Mouse (Mus musculus) cerebellum, postnatal 25 days (tissue): Measurements from ENCODE around the gene Ap3d1.
A peak's percentile ranks its signal among the peaks of the same experiment; 100 is the strongest.

Source experiments
- DNase-seq, 2 experiments: peaks; one replicate each; pipeline ENCODE4 v3.0.0; 2021; ENCODE audit warnings: mixed read lengths in 2 of 2

The Ap3d1 gene

GRCm38 (mm10) chr10:80742180-80742978, at the start of gene Ap3d1:
Gene Ap3d1 (minus strand): TSS chr10:80742264.
- peak; percentile 94 to 97 for DNase-seq

GRCm38 (mm10) chr10:80791476-80792174, 49.6 kb upstream of the Ap3d1 start:
- no peak for DNase-seq

- DNase-seq, result peak in 1 of 2 experiments; percentile 30
Measured at GRCm38 (mm10) chr10:80790761-80791404, 48.8 kb upstream of the Ap3d1 start.

- DNase-seq, result peak in 1 of 2 experiments; percentile 27
Measured at GRCm38 (mm10) chr10:80787517-80787916, 45.5 kb upstream of the Ap3d1 start.

GRCm38 (mm10) chr10:80785963-80786362, 43.9 kb upstream of the Ap3d1 start:
- DNase-seq, result peak in 1 of 2 experiments; percentile 57

GRCm38 (mm10) chr10:80784871-80785270, 42.8 kb upstream of the Ap3d1 start:
- no peak for DNase-seq

- DNase-seq, result no peak
Measured at GRCm38 (mm10) chr10:80784302-80784701, 42.2 kb upstream of the Ap3d1 start.

GRCm38 (mm10) chr10:80779565-80779964, 37.5 kb upstream of the Ap3d1 start:
- DNase-seq, result no peak

GRCm38 (mm10) chr10:80777123-80777522, 35.1 kb upstream of the Ap3d1 start:
- DNase-seq, result peak; percentile 61 to 75

GRCm38 (mm10) chr10:80776358-80776869, 34.4 kb upstream of the Ap3d1 start:
- no peak for DNase-seq

- DNase-seq, result peak; percentile 82 to 86
Measured at GRCm38 (mm10) chr10:80775731-80776130, 33.7 kb upstream of the Ap3d1 start.

GRCm38 (mm10) chr10:80774981-80775380, 32.9 kb upstream of the Ap3d1 start:
- DNase-seq, result no peak

- DNase-seq, result peak; percentile 96
Measured at GRCm38 (mm10) chr10:80774549-80774948, 32.5 kb upstream of the Ap3d1 start.

GRCm38 (mm10) chr10:80773816-80774215, 31.8 kb upstream of the Ap3d1 start:
- DNase-seq, result no peak

- DNase-seq, result no peak
Measured at GRCm38 (mm10) chr10:80768365-80768764, 26.3 kb upstream of the Ap3d1 start.

- peak in 1 of 2 experiments; percentile 57 for DNase-seq
Measured at GRCm38 (mm10) chr10:80766161-80766815, 24.2 kb upstream of the Ap3d1 start.

- DNase-seq, result no peak
Measured at GRCm38 (mm10) chr10:80765746-80766145, 23.7 kb upstream of the Ap3d1 start.

- no peak for DNase-seq
Measured at GRCm38 (mm10) chr10:80763502-80763901, 21.4 kb upstream of the Ap3d1 start.

GRCm38 (mm10) chr10:80761821-80762220, 19.8 kb upstream of the Ap3d1 start:
- DNase-seq, result peak in 1 of 2 experiments; percentile 7

GRCm38 (mm10) chr10:80760596-80761524, 18.8 kb upstream of the Ap3d1 start:
- peak; percentile 50 to 69 for DNase-seq

- DNase-seq, result peak in 1 of 2 experiments; percentile 53
Measured at GRCm38 (mm10) chr10:80758651-80759050, 16.6 kb upstream of the Ap3d1 start.
